Mouse (Mus musculus) lung, adult 18-20 months (tissue): ENCODE results near the gene Thap12.

Experiments used
- DNase-seq, 2 experiments: peaks; one replicate each; pipeline ENCODE4 v3.0.0; 2022; ENCODE audit warnings: mixed read lengths in 2 of 2

Gene Thap12

DNA sequence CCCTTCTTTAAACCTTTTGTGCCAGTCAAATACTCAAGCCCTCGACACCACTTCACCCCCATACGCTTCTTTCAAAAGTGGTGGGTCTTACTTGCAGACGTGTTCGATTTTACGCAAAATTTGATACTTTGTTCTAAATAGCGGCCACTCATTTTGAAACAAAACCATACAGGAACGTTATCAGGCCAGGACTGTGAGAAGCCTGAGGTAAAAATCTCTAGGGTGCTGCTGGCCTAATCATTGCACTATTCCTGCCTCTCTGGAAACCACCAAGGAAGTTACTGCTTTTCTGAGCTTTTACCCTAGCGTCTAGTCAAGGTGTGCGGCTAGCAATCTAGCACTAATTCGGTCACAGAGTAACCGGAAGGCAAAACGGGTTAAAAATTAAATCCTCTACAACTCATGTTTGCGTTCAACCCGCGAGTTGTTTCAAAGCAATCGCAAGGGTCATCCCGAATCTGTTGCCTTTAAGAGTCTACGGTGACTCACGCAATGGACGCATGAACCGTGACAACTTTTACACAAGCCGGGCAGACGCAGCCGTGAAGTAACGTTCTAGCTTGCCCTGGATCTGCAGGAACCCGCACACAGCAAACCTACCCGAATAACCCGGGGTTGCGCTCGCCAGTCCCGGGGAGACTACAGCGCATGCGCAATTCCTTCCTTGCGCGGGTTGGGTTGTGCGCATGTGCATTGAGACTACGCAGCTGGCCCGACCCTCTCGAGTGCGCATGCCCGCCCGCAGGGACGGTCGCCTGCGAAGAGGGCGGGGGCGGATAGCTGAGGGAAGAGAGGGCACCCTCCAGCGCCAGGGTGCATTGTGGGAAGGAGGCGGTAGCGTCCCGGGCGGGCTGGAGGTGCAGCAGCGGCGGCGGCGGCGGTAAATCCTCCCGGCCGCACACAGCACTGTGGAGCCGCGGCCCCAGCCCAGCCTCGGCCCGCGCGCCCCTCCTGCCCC, at the start of gene Thap12:
Thap12 (plus strand) TSS at position 821 of the 958 bp plus-strand sequence.
- DNase-seq: peak; percentile 99

DNA sequence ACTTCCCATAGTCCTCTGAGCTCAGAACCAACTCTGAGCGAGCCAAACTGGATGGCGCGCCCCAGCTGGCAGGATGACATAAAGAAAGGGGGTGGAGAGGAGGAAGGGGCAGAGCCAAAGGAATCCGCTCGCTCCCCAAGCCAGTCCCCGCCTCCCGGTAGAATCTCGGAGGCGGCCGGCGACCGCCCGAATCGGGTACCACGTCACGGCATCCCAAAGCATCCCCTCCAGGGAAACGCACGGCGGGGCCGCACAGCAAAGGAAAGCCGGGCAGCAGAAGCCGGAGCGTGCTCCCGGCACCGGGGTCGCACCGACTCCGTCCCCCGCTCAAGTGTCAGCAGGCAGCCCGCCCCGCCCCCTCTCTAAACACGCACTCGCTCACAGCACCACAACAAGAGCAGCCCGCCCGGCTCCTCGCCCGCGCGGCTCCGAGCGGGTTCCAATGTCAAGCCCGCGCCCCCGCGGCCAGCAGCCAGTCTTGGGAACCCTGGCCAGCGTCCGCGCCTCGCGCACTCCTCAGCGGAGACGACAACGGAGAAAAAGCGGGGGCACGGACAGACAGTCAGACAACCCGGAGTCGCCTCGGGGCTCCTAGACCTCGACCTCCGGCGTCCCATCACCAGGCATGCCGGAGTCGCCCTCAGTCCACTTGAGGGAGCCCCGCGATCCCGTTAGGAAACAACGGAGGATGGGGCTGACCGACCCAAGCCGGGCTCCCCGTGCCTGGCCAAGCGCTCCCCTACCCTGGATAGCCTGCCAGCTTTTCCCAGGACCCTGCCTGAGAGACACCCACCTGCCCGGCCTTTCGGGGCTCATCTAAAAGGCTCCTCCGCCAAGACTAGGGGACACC, 47.0 kb upstream of the Thap12 start:
- peak; percentile 84 to 91 for DNase-seq

DNA sequence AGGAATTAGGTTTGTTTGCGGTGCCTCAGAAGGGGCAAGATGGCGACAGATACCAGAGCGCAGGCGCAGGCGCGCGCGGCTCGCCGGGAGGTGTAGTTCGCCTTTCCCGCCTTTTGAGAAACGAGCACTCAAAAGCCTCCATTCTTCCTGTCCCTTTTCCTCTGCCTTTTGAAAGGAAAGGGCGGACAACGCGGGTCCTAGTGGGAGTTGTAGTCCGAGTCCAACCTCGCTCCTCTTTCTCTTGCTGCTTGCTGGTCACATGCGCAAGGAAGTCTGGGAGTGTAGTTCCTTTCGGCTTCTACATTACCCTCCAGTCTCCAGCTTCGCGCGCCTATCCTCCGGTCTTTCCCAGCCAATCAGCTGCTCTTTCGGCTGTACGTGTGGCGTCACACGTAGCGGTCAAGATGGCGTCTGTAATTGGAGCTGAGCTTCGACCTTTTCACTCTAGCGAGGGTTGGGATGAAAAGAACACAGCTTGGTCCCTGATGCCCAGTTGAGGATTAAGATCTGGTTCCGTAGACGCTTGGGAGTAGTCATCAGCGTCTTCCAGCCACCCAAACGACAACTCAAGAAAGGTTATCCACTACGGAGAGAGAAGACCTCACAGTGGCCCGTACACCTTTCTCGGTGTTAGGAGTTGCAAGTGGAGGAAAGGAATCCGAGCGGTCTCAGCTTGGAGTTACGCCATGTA, 46.2 kb upstream of the Thap12 start, which contains the start of gene Emsy:
Emsy (minus strand) TSS at position 253 of the 691 bp plus-strand sequence.
- peak; percentile 98 for DNase-seq

DNA sequence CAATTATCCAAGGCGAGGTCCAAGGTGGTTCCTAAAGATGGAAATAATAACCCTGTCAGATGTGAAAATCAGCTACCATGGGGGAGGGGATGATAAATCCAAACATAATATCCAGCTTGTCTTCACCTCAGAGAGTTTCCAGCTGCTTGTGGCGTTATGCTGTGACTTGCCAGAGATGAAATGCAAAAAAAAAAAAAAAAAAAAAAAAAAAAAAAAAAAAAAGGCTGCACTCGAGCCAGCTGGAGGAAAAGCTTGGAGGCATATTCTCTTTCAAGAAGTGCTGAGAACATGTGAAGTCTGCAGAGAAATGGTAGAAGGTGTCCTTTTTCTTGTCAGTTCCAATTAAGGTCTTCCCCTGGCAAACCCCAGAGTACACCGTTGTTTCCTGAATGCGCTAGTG, 37.7 kb upstream of the Thap12 start:
- DNase-seq: no peak

DNA sequence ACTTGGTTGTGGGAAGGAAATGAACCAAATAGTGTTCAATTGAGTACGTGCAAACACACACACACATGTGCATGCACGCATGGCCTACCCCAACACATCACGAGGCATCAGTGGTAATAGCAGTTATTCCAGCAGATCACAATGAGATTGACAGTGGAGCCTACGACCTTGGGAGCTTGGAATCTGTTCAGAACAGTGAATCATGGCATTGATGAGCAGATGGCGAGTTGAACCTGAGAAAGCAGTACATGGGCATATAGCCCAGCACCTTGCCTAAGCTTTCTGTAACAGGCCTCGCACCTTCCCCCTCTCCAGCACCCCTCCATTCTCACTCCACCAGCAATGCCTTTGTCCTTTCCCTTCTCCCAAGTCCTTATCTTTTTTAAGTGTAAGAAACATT, 37.2 kb upstream of the Thap12 start:
- no peak for DNase-seq

DNA sequence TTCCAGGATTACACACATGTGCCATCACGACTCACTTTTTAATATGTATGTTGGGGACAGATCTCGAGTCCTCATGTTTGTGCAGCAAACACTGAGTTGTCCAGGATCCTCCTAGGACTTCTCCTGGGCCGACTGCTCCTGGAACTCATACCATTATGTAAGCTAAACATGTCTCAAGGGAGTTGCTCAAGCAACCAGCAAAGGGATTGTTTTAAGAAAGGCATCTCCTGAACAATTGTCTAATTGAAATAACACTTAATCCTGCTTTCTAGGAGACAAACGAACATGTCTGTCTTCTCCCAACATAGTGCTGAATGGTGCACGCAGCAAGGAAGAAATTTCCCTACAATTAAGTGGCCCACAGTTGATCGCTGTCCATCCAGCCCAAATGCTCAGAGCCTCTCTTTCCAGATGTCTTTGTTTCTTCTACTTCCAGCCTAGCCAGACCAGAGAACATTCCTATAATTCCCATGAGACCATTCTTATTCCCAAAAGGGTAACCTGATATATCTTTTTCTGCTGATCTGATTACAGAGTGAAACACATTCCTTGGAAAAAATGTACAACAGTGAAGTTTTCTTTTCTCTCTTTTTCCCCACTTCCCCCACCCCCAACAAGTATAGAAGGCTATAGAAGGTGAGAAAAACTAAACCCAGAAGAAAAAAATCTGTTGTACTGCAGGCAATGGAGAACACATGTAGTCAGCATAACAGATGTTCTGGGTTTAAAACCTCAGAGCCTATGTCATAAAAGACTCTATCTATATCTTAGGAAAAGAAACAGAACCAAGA, 34.8 kb upstream of the Thap12 start:
- DNase-seq: no peak

DNA sequence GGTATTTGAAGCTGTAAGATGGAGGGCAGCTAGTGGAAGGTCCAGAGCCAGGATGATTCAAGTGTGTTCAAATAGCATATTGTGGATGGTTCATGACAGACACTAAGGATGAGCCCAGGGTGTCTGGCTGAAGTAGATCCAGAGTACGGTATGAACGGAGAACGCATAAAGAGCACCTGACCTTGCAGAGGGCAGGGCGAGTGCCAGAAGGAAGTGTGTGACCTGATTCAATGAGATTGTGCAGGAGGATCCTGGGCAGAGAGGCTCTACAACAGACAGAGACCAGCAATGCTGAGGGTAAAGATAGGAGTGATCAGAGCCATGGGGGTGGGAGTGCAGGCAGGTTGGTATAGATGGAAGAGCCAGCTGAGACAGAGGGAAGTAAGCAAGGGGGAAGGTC, 32.1 kb upstream of the Thap12 start:
- DNase-seq: no peak

DNA sequence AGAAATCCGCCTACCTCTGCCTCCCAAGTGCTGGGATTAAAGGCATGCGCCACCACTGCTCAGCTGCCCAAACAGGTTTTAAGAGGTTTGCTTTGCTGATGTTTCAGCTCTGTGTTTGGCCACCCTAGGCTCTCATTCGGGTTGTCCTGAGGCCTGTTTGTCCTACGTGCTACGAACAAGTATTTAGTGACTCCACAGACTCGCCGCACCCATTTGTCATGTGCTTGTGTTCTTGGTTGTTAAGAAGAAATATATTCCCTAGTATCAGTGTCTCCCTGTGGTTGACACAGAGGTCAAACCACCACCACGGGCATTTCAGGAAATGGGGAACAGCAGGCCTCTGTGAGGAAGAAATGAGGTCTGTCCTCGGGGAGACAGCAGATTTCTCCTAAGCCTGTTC, 31.5 kb upstream of the Thap12 start:
- peak; percentile 28 to 41 for DNase-seq

DNA sequence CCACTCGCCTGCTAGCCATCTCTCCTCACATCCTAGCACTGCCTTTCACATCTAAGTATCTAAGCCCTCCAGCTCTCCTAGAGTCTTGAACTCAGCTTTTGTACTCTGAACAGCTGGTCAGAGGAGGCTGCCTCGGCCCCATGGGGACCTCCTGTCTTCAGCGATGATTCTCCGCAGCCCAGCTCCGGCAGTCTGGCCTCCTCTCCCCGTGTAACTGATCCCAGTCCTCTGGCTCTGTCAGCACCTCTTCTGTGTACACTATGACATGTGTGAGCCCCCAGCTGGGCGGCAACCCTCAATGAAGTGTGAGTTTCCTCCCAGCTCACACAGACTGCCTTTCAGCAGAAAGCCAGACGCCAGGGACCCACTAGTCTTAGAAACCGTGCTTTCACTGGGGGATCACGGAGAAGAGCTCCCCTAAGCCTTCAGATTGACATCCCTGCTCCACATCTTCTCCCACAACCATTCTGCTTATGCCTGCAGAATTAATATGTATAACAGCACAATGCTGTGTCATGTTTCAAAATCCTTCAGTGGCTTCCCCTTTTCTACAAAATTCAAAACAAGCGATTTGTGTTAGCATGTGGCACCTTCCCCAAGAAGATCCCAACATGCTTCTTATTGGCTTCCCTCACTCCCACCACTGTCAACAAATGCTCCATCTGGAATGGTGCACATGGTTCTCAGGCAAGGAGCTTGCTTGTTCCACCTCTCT, 30.5 kb upstream of the Thap12 start:
- no peak for DNase-seq

DNA sequence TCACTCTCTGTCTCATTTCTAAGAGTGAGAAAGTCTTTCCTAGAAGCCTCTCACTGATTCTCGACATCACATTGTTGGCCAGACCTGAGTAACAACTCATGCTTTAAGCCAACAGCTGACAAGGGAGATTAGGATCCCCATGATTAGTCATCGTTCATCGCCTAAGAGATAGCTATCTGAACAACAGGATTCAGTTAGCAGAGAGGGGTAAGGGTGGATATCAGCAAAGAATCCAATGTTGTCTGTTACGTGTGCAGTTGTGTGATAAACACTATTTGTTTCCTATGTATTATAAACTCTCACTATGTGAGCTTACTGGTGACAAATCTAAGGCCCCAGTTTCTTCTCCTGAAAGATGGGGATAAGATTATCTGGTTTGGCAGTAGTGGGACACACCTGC, 28.6 kb upstream of the Thap12 start:
- no peak for DNase-seq

DNA sequence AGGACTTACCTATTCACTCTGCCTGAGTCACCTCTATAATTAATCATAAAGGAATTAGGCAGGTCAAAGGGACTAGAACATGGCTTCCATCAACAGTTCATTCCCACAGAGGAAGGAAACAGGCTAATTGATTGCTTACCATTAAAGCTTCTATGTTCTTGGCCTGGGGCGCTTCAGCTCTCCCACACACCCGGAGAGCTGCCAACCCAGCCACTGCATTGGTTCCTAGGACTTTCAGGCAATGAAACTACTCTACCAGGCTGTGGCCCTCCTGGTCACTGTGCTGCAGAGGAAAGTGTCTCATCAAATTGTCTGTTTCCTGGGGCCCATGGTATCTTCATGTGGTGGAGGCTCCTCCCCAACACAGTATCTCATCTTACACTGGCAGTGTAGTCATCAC, 25.4 kb upstream of the Thap12 start:
- DNase-seq: no peak

DNA sequence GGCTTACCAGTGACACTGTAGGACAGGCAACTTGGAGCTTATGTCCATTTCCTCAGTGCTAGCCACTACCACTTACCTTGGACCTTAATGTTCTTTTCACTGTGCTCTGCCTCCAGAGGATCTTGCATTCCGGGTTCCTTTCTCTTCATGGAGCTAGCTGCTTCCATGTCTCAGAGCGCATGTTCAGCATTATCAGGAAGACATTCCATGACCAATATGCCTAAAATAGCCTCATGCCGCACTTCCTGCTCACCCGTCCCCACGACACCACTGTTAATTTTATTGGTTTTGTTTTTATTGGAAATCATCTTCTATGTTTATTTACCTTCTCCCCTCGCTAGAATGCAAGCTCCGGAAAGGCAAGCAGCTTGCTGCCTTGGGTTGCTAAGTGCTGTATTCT, 24.5 kb upstream of the Thap12 start:
- DNase-seq: no peak

DNA sequence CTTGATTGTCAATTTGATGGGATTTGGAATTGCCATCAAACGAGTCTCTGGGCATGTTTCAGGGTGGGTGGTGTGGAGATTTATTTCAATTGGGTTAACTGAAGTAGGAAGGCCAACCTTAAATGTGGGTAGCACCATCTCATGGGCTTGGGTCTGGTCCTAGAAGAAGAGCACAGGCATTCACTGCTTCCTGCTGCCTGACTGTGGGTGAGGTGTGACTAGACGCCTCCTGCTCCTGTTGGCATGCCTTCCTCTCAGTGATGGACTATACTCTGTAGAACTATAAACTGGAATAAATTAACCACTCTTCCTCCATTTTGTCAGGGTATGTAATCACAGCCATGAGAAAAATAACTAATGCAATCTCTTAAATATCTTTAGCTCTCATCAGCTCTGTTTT, 22.2 kb upstream of the Thap12 start:
- no peak for DNase-seq

DNA sequence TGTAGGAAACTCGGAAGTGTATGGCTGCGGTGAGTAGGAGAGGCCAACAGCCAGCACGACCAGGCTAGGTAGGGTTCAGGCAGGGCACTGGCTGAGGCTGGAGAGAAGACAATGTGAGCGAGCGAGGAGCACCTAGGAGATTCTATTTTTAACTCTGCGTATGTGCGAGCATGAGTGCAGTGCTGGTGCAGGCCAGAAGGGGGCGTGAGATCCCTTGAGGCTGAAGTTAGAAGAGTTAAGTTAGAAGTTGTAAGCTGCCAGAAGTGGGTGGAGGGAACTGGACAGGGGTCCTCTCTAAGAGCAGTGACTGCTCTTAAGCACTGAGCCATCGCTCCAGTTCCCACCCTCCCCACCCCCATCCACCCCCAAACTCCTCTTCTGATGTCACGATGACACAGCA, 20.1 kb upstream of the Thap12 start:
- DNase-seq: no peak

DNA sequence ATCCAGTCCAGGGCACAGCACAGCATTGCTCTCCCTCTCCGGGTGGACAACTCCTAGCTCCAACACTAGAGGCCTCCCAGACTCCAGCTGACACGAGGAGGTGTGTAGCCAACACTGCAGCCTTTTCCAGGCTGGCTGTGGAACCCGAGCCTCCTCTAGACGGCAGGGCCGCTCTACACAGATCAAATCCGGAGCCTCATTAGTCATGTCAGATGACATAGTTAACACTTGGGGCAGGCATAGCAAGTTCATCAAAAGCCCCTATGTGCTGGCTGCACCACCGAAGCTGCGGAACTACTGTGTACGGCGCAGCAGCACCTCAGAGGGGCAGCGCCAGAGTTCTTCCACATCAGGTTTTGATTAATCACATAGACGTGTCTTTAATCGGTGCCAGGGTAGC, 17.0 kb upstream of the Thap12 start:
- no peak for DNase-seq

DNA sequence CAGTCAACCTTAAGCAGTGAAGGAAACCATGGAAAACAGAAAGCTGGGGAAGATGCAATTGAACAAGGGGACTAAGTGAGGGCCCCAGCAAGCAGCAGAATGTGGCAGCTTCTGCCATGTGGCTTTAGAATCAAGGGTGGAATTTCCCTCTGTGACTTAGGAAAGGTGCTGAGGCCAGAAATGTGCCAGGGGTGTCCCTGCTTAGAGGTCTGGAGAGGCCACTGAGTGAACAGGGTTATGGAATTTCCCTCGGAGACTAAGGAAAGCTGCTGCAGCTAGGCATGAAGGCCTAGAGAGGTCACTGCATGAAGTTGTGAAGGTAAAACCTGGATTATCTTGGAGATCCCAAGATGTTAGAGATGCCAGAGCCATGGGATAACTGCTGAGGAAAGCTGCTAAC, 12.8 kb upstream of the Thap12 start:
- no peak for DNase-seq

DNA sequence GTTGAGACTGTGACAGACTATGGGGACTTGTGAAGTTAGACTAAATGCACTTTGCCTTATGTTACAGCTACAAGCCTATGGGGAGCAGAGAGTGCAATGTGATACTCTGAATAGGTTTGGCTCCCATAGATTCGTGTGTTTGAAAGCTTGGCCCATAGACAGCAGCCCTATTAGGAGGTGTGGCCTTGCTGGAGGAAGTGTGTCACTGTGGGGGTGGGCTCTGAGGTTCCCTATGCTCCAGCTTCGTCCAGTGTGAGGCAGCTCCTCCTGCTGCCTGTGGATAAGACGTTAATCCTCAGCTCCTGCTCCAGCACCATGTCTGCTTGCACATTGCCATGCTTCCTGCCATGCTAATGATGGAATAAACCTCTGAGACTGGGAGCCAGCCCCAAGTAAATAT, 12.1 kb upstream of the Thap12 start:
- DNase-seq: peak in 1 of 2 experiments; percentile 19

DNA sequence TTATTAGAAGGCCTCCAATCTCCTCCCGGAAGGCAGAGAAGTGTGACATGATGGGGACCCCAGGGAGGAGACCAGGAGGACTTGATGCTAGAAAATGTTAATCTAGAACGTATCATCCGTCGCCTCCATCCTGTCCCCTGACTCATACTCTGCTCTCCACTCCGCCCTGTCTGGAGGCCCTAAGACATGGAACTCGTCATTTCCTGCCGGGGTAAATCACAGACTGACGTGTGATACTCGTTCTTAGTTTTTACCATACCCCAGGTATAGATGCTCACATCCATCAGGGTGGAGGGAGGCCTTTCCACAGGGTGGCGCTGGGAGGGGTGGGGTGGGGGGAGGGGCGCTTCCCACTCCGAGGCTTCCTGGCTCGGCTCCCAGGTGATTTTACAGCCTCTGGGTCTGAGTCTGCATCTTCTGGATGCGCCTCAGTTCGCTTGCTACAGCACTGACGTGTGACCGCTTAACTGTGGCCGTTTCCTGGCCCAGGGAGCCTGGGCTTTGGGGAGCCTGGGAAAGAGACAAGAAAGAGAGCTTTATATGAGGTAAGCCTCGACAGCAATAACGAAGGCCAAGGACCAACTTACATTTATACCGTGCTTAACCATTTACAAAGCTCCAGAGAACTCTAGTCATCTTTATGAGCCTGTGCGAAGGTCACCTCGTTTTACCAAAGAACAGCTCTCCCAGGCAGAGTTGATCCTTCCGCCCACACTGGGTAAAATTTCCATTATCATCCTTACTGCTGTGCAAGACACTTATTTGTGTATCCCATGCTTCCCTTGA, 9.9 kb upstream of the Thap12 start:
- peak in 1 of 2 experiments; percentile 15 for DNase-seq

DNA sequence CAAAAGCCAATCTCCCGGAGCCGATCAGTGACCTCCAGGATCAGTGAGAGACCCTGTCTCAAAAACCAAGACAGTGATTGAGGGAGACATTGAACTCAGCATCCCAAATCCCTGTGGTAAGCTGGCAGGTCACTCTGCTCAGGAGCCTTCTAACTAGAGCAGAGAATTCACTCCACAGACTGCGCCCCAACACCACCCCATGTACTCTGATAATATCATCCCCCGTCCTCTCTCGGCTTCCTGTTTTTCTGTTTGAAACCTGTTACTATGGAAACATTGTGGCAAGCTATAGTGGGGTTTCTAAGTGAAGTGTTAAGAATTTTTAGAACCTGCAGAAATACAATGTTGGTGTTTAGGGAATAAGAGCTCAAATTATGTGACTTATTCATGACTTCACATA, 8.9 kb upstream of the Thap12 start:
- DNase-seq: peak; percentile 45

DNA sequence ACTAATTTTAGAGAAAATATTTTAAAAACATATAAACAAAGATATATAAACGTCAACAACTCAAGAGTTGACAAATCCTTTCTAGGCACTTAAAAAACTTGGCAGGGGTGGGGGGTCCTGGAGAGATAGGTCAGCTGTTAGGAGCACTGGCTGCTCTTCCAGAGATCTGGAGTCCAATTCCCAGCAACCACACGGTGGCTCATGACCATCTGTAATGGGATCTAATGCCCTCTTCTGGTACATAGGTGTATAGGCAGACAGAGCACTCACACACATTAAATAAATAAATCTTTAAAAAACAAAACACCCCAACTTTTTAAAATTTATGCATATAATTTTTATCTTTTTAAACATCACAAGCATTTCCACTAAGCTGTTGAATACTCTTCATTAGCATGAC, 5.4 kb upstream of the Thap12 start:
- DNase-seq: no peak

DNA sequence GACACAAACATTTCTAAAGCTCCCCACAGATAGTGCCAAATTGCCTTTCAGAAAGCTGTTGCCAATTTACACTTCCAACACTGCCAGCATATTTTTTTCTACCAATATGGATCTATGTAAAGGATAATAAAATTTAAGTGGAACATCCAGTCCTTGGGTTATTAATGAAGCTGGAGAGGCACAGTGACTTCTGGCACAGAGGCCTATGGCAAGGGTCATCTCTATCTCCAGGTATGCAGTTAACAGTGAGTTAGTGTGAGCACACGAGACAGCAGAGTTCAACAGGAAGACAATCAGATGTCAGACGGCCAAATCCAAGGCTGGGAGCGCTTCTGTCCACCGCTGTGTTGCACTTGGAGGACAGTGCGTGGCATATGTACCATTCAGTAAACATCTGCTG, 4.9 kb upstream of the Thap12 start:
- no peak for DNase-seq
